Mouse (Mus musculus) cerebellum, postnatal 36 days (tissue): ENCODE data around the gene Sdk2.

Source experiments
- DNase-seq, 2 experiments: peaks; one replicate each; pipeline ENCODE4 v3.0.0; 2021 to 2022; ENCODE audit warnings: mixed read lengths in 2 of 2

The Sdk2 gene

GRCm38 (mm10) chr11:113990065-113990464 lies 76.8 kb downstream of the Sdk2 start:
- no peak for DNase-seq

- no peak for DNase-seq
Observed at GRCm38 (mm10) chr11:113985826-113986416, 80.9 kb downstream of the Sdk2 start.

GRCm38 (mm10) chr11:113981732-113982503 lies 84.9 kb downstream of the Sdk2 start:
- DNase-seq = no peak

- no peak for DNase-seq
Observed at GRCm38 (mm10) chr11:113981088-113981487, 85.8 kb downstream of the Sdk2 start.

GRCm38 (mm10) chr11:113978318-113978717 lies 88.5 kb downstream of the Sdk2 start:
- no peak for DNase-seq

GRCm38 (mm10) chr11:113975667-113975970 lies 91.2 kb downstream of the Sdk2 start:
- DNase-seq = no peak

- no peak for DNase-seq
Observed at GRCm38 (mm10) chr11:113974876-113975666, 91.8 kb downstream of the Sdk2 start.

GRCm38 (mm10) chr11:113972517-113972872 lies 94.4 kb downstream of the Sdk2 start:
- DNase-seq = peak in 1 of 2 experiments; percentile 13

- no peak for DNase-seq
Observed at GRCm38 (mm10) chr11:113971609-113972516, 95.0 kb downstream of the Sdk2 start.

- no peak for DNase-seq
Observed at GRCm38 (mm10) chr11:113970026-113970425, 96.8 kb downstream of the Sdk2 start.

- DNase-seq = no peak
Observed at GRCm38 (mm10) chr11:113965214-113965613, 101.6 kb downstream of the Sdk2 start.

GRCm38 (mm10) chr11:113962751-113963150 lies 104.1 kb downstream of the Sdk2 start:
- no peak for DNase-seq

- peak; percentile 67 to 69 for DNase-seq
Observed at GRCm38 (mm10) chr11:113951616-113951988, 115.2 kb downstream of the Sdk2 start.

GRCm38 (mm10) chr11:113950904-113951615 lies 115.8 kb downstream of the Sdk2 start:
- DNase-seq = peak; percentile 17 to 23

- no peak for DNase-seq
Observed at GRCm38 (mm10) chr11:113948676-113949075, 118.2 kb downstream of the Sdk2 start.

GRCm38 (mm10) chr11:113942101-113942735 lies 124.6 kb downstream of the Sdk2 start:
- DNase-seq = no peak

- DNase-seq = no peak
Observed at GRCm38 (mm10) chr11:113933678-113934077, 133.2 kb downstream of the Sdk2 start.

- DNase-seq = no peak
Observed at GRCm38 (mm10) chr11:113932909-113933308, 133.9 kb downstream of the Sdk2 start.

GRCm38 (mm10) chr11:113931701-113932100 lies 135.1 kb downstream of the Sdk2 start:
- DNase-seq = no peak

GRCm38 (mm10) chr11:113930112-113930511 lies 136.7 kb downstream of the Sdk2 start:
- no peak for DNase-seq

- DNase-seq = peak; percentile 39 to 53
Observed at GRCm38 (mm10) chr11:113928831-113929230, 138.0 kb downstream of the Sdk2 start.

- DNase-seq = peak in 1 of 2 experiments; percentile 17
Observed at GRCm38 (mm10) chr11:113928291-113928690, 138.6 kb downstream of the Sdk2 start.
